Mouse (Mus musculus) C2C12 (cell line): ENCODE results near the gene Rfc5.

Experiments
- CEBPB ChIP-seq: IDR thresholded peaks from one replicate; pipeline ENCODE4 v1.6.1; 2011; ENCODE audit warnings: low read depth, mild to moderate bottlenecking, control low read depth, moderate library complexity
- CTCF ChIP-seq: IDR thresholded peaks from one replicate; pipeline ENCODE4 v1.5.1; 2011; ENCODE audit not compliant: control insufficient read depth, insufficient read depth, insufficient read length
- MAX ChIP-seq: IDR thresholded peaks from one replicate; pipeline ENCODE4 v1.6.1; 2011; ENCODE audit warnings: mild to moderate bottlenecking, control low read depth
- MYOD1 ChIP-seq: IDR thresholded peaks from one replicate; pipeline ENCODE4 v1.6.1; 2011; ENCODE audit warnings: low read depth; ENCODE audit not compliant: control insufficient read depth, insufficient read length
- MYOG ChIP-seq: IDR thresholded peaks from one replicate; pipeline ENCODE4 v1.6.1; 2011; ENCODE audit not compliant: control insufficient read depth, insufficient read length; ENCODE audit errors: extremely low read depth
- USF1 ChIP-seq: IDR thresholded peaks from one replicate; pipeline ENCODE4 v1.6.1; 2011; ENCODE audit warnings: low read depth, mild to moderate bottlenecking, control low read depth, moderate library complexity

- no peak for TF ChIP-seq CTCF
- no peak for TF ChIP-seq CEBPB
- no peak for TF ChIP-seq USF1
- TF ChIP-seq MAX = no peak
- TF ChIP-seq MYOD1 = no peak
- no peak for TF ChIP-seq MYOG
Observed at GRCm38 (mm10) chr5:117338503-117338902, 50.3 kb downstream of the Rfc5 start.
